Mouse (Mus musculus) lung, adult 2 months (tissue): ENCODE measurements around the gene Gnat2.

Experiments
- CTCF ChIP-seq: fragments of 200-500 bp; IDR thresholded peaks from 2 replicates; pipeline ENCODE4 v1.5.1; 2011; ENCODE audit warnings: mild to moderate bottlenecking, low read length, control low read depth; ENCODE audit not compliant: insufficient read depth
- POLR2A ChIP-seq: fragments of 200-500 bp; IDR thresholded peaks from 2 replicates; pipeline ENCODE4 v1.6.1; 2011; ENCODE audit warnings: low read depth, mild to moderate bottlenecking, control low read depth, low read length, borderline replicate concordance; ENCODE audit errors: extremely low read depth

DNA sequence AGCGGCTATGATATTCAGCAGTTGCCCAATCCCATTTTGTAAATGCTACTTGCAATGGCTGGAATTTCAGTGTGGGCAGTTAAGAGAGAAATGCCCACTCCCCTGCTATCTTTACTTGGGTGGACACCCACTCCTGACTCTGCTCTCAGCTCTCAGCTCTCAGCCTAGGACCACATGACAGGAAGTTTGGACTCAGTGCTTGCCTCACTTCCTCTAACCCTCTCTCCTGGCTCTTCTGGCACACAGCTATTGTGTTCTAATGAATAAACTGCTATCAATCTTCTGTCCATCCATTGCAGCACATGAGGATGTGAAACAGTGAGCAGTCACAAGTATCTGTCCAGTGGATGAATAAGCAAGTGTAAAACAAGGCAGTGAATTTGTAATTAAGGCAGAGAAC, 39.9 kb downstream of the Gnat2 start:
- TF ChIP-seq POLR2A (no peak), CTCF (no peak)
